Mouse (Mus musculus) erythroblast, embryonic 14.5 days (primary cell): ENCODE data around the gene Mettl14. TPM values are rescaled to one million over a fixed set of nuclear protein-coding genes. Genes with fewer than 3 reads are reported as not detected.

Experiments
- H3K27me3 ChIP-seq: 2 replicates; pipeline ENCODE4 v1.6.1; 2012; ENCODE audit warnings: inconsistent platforms; ENCODE audit not compliant: control insufficient read depth
- H3K36me3 ChIP-seq: 2 replicates; pipeline ENCODE4 v1.6.1; 2012; ENCODE audit warnings: mild to moderate bottlenecking, inconsistent platforms; ENCODE audit not compliant: control insufficient read depth
- H3K4me1 ChIP-seq: 2 replicates; pipeline ENCODE4 v1.6.1; 2012; ENCODE audit warnings: inconsistent platforms; ENCODE audit not compliant: control insufficient read depth
- H3K4me3 ChIP-seq: replicated peaks from 2 replicates; pipeline ENCODE3; 2012; ENCODE audit warnings: moderate library complexity, mild to moderate bottlenecking, inconsistent platforms
- H3K9me3 ChIP-seq: 2 replicates; pipeline ENCODE4 v1.6.1; 2012; ENCODE audit warnings: low read length, inconsistent platforms, mixed read lengths; ENCODE audit not compliant: control insufficient read depth
- GATA1 ChIP-seq: IDR thresholded peaks from 2 replicates; pipeline ENCODE4 v1.6.1; 2012; ENCODE audit warnings: low read length, inconsistent platforms, mixed read lengths
- TAL1 ChIP-seq: IDR thresholded peaks from 3 replicates; pipeline ENCODE4 v1.6.1; 2012; ENCODE audit warnings: low read length, inconsistent platforms, mixed read lengths
- polyA plus RNA-seq: library from polyadenylated mRNA; stranded (reverse); fragments of >175 nt; gene quantifications from 2 replicates; pipeline ENCODE4 v1.2.3, GENCODE M21; 2012

Gene Mettl14
- 0.41 and 0.86 TPM in 2 replicates for polyA plus RNA-seq

DNA sequence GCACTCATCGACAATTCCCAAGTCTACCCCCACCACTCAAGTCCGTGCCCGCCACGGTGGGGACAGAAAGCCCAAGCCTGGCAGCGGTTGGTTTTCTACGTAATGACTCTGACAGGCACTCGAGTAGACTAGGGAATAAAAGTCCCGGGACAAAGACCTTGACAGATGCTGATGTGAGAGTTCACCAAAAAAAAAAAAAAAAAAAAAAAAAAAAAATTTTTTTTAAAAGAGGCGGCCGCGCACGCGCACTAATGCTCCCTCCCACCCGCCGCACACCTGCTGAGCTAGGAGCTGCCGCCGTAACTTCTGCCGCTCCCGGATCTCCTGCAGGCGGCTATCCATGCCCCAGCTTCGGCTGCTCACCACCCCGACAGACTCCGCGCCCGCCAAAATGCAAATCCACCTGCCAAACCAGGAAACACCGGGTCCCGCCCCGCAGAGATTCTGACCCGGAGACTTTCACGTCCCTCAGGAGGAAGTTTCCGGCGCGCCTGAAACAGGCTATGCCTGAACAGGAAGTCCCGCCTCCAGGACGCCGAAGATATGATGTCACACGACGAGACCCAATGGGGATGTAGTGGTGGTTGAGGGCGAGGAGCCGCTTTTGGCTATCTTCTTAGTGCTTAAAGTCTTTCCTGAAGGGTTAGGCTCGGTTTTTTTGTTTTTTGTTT lies at the start of gene Mettl14:
Gene Mettl14 (minus strand): TSS at position 623 of the 671 bp plus-strand sequence.
- no peaks in the 10 kb centered on the region for H3K9me3 ChIP-seq
- H3K36me3 ChIP-seq, result peaks cover 18% of the 10 kb centered on the region
- peak within 1 kb of the TSS; percentile 92 for H3K4me3 ChIP-seq
- TF ChIP-seq TAL1, result no peak
- no peak for TF ChIP-seq GATA1
- H3K27me3 ChIP-seq, result peaks cover 9% of the 10 kb centered on the region
- H3K4me1 ChIP-seq, result peaks cover 21% of the 10 kb centered on the region

DNA sequence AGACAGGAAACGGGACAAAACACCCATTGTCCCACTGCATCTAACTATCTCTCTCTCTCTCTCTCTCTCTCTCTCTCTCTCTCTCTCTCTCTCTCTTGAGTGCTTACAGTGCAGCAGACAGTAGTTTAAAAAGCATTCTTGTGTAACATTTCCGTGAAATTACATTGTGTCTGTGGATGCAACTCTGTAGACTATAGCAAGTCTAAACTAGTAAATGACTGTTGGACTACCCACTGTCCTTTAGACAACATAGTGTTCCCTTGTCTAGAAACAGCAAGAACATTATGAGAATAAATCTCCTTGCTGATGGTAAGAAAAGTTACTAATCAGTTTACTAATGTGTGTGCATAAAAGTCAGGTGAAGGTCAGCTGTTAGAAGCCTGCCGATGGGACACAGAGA lies 47.5 kb upstream of the Mettl14 start:
- no peaks in the 10 kb centered on the region for H3K36me3 ChIP-seq
- H3K27me3 ChIP-seq, result no peaks in the 10 kb centered on the region
- H3K9me3 ChIP-seq, result peaks cover 3% of the 10 kb centered on the region; the same call in 1 of the 2 replicates
- H3K4me1 ChIP-seq, result peaks cover 7% of the 10 kb centered on the region; the same call in 1 of the 2 replicates
- TF ChIP-seq GATA1, result no peak
- TF ChIP-seq TAL1, result no peak
- H3K4me3 ChIP-seq, result no peak overlapping the region

DNA sequence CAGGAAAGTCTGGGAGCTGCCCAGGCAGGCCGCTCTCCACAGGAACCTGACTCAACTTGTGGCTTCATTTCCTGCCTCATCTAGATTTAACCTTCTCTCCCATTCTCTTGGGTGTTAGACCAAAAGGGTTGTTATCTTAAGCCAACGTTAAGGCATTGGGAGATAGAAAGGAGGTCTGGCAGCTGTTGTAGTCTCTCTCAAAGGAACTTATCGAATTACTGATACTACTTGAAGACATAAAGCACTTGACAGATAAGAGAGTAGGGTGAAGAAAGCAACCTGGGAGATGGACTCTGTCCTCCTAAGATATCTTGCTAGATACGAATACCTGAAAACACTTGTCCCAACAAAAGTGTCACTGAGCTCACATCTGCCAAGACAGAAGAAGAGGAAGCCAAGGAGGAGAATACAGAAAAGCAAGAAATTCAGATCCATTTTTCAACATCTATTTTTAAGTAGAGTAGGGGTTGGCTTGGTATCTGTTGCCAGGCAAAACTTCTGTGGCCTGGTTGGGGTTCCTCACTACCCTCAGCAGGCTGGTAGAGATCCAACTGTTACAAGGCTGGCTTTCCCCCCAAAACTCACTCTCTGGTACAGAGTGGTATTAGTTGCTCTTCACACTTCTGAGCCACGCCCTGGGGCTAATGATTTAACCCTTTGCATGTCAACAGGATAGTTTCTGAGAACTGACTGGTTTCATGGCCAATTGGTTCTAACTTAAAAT lies 46.2 kb upstream of the Mettl14 start:
- Histone ChIP-seq H3K9me3 (peaks cover 3% of the 10 kb centered on the region; the same call in 1 of the 2 replicates), H3K4me3 (no peak overlapping the region), H3K36me3 (no peaks in the 10 kb centered on the region), H3K27me3 (no peaks in the 10 kb centered on the region), H3K4me1 (peaks cover 7% of the 10 kb centered on the region; the same call in 1 of the 2 replicates)
- TF ChIP-seq GATA1 (no peak), TAL1 (no peak)

DNA sequence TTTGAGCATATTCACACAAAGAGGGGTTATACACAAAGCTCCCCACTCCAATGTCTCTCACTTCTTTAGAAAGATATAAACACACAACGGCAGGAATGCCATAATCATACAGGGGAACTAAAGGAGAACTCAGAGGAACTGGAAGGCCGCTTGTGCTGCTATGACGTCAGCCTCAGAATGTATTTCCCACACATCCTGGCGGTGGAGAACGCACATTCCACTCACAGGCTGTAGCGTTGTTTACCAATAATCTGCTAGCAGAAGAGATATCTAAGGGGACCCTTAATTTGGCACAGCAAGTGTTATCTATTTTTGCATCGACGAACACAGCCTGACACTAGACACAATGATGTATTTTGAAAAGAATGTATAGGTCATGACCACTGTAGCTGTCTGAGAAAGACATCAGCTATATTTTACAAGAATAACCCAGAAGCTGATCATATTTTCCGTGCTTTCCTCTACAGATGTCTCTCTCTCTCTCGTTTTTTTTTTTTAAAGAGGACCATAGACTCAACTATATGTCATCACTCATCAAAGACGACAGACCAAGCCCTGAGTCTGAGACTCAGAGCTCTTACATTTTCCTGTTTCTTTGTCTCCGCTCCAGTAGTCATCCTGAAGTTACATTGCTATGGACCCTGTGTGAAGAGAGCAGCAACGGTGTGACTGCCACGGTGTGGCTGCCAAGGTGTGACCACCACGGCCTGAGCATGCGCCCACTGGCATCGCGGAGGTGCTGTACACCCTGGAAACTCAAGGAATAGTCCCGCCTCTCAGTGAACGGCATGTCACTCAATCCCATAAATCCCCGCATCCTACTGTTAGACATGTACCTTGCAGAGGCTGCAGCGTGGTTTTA lies 43.9 kb upstream of the Mettl14 start:
- Histone ChIP-seq H3K4me3 (no peak overlapping the region), H3K4me1 (peaks cover 7% of the 10 kb centered on the region; the same call in 1 of the 2 replicates), H3K36me3 (no peaks in the 10 kb centered on the region), H3K27me3 (no peaks in the 10 kb centered on the region), H3K9me3 (no peaks in the 10 kb centered on the region)
- no peak for TF ChIP-seq GATA1
- TF ChIP-seq TAL1, result no peak

DNA sequence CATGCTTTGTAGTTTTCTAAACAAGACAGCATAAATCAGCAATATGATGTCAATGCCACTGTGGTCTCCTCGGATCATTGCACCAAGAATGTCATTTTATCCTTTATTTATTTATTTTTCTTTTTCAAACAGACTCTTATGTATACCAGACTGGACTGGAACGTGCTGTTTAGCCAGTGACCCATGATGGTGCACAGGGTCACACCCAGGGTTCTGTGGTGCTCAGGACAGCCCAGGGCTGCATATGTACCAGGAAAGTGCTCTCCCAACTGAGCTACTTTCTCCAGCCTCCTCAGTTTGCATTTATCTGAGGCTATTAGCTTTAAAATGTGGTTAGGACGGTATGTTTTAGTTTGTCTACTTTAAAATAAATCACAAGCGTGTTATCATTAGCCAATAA lies 42.1 kb upstream of the Mettl14 start:
- H3K4me3 ChIP-seq, result no peak overlapping the region
- no peaks in the 10 kb centered on the region for H3K9me3 ChIP-seq
- H3K27me3 ChIP-seq, result no peaks in the 10 kb centered on the region
- H3K4me1 ChIP-seq, result peaks cover 7% of the 10 kb centered on the region; the same call in 1 of the 2 replicates
- no peaks in the 10 kb centered on the region for H3K36me3 ChIP-seq
- TF ChIP-seq GATA1 (no peak), TAL1 (no peak)

DNA sequence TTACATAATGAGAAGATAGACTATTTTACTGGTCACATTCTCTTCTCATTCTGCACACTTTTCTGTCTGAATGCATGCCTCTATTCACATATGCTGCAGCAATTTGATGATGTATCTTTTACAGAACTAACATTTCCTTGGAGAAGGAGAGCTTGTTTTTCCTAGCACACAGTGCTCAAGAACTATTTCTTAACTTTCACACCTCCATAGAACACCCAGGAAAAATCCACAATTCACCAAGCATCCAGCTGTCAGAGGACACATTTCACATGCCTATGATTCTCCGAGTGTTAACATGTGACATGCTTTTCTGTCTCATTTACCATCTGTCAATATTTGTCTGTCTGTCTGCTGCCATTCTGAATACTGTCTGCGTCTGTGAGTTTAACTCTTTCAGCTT lies 39.7 kb upstream of the Mettl14 start:
- Histone ChIP-seq H3K9me3 (no peaks in the 10 kb centered on the region), H3K27me3 (no peaks in the 10 kb centered on the region), H3K36me3 (no peaks in the 10 kb centered on the region), H3K4me1 (no peaks in the 10 kb centered on the region), H3K4me3 (no peak overlapping the region)
- no peak for TF ChIP-seq TAL1
- no peak for TF ChIP-seq GATA1

DNA sequence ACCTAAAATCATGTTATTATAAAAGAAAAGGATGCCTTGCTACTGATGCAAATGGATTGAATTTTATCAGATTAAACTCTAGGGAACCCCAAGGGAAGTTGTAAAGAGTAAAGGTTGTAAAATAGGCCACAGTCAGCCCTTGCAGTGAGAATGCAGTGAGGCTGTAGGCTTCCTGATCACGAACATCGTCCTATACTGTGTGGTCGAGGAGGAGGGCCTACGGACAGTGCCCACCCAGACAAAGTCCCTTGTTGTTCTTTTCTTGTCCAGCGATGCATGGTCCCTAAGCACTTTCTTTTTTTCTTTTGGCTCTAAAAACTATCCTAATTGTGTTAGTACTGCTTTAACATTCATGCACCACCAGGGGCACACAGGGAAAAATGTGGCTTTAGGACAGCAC lies 27.3 kb upstream of the Mettl14 start:
- Histone ChIP-seq H3K27me3 (no peaks in the 10 kb centered on the region), H3K4me1 (no peaks in the 10 kb centered on the region), H3K9me3 (no peaks in the 10 kb centered on the region; the same call in 1 of the 2 replicates), H3K4me3 (no peak overlapping the region), H3K36me3 (no peaks in the 10 kb centered on the region)
- TF ChIP-seq TAL1, result no peak
- TF ChIP-seq GATA1, result no peak

DNA sequence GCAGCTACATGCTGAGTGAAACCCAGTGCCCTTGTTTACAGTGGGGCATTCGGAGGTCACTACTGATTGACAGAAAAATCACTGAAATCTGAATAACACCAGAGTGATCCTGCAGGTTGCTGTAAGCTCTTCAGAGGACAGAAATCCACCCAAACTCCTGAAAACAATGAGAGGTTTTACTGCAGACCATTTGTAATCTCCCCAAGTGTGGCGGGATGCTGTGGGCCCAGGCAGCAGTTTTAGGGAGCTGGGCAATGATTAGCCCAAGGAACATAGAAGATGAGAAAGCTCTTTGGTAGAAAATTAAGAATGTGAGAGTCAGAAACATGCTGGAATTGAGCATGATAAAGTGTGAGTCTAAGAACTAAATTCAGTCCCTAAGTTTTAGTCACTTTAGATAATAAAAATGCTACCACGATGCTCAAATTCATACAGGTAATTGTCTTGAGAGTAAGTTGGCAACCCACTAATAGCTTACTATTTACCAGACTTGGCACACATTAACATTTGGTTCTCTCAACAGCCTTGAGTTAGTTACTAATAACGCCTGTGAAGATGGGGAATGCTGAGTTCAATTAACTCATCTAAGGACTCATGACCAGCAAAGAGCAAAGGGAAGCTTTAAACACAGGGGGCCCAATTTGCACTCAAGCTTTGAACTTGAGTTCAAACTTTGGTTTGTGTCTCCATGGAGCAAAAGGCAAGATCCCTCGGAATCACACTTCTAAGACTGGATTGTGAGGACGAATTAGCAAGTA lies 26.1 kb upstream of the Mettl14 start:
- no peak overlapping the region for H3K4me3 ChIP-seq
- H3K27me3 ChIP-seq, result no peaks in the 10 kb centered on the region
- TF ChIP-seq TAL1, result no peak
- no peak for TF ChIP-seq GATA1
- H3K9me3 ChIP-seq, result no peaks in the 10 kb centered on the region; the same call in 1 of the 2 replicates
- no peaks in the 10 kb centered on the region for H3K36me3 ChIP-seq
- H3K4me1 ChIP-seq, result no peaks in the 10 kb centered on the region
